Mouse (Mus musculus) heart, adult 9 months (tissue): ENCODE measurements around the gene Wdr93.
A peak's percentile ranks its signal among the peaks of the same experiment; 100 is the strongest.

ENCODE experiments used
- DNase-seq, 2 experiments: peaks; one replicate each; pipeline ENCODE4 v3.0.0; 2022; ENCODE audit warnings: low spot score in 2 of 2

The Wdr93 gene

GRCm38 (mm10) chr7:79742659-79743536 is at the start of gene Wdr93, which contains the start of gene Pex11a:
TSS of gene Wdr93 (plus strand) at chr7:79743163.
TSS of gene Pex11a (minus strand) at chr7:79743131.
- peak; percentile 58 to 75 for DNase-seq

GRCm38 (mm10) chr7:79696495-79696894 is 46.5 kb upstream of the Wdr93 start:
- no peak for DNase-seq

- DNase-seq: no peak
Measured at GRCm38 (mm10) chr7:79702755-79703154, 40.2 kb upstream of the Wdr93 start.

- no peak for DNase-seq
Measured at GRCm38 (mm10) chr7:79705210-79705609, 37.8 kb upstream of the Wdr93 start.

- no peak for DNase-seq
Measured at GRCm38 (mm10) chr7:79710130-79710607, 32.8 kb upstream of the Wdr93 start.

- no peak for DNase-seq
Measured at GRCm38 (mm10) chr7:79710831-79711230, 32.1 kb upstream of the Wdr93 start.

GRCm38 (mm10) chr7:79715187-79715981 is 27.6 kb upstream of the Wdr93 start, which contains the start of gene Kif7:
TSS of gene Kif7 (minus strand) at chr7:79715720.
- DNase-seq: peak; percentile 78 to 82

- peak; percentile 62 to 64 for DNase-seq
Measured at GRCm38 (mm10) chr7:79721386-79721977, 21.5 kb upstream of the Wdr93 start.

GRCm38 (mm10) chr7:79727091-79727490 is 15.9 kb upstream of the Wdr93 start:
- DNase-seq: peak in 1 of 2 experiments; percentile 31

GRCm38 (mm10) chr7:79728219-79728618 is 14.7 kb upstream of the Wdr93 start:
- peak; percentile 38 to 52 for DNase-seq

- peak in 1 of 2 experiments; percentile 44 for DNase-seq
Measured at GRCm38 (mm10) chr7:79729169-79729568, 13.8 kb upstream of the Wdr93 start.

- no peak for DNase-seq
Measured at GRCm38 (mm10) chr7:79729743-79730370, 13.1 kb upstream of the Wdr93 start.

GRCm38 (mm10) chr7:79731438-79731837 is 11.5 kb upstream of the Wdr93 start:
- no peak for DNase-seq

- no peak for DNase-seq
Measured at GRCm38 (mm10) chr7:79732622-79733021, 10.3 kb upstream of the Wdr93 start, which contains the start of gene Plin1. TSS of gene Plin1 (minus strand) at chr7:79732903.

GRCm38 (mm10) chr7:79734563-79734962 is 8.4 kb upstream of the Wdr93 start:
- peak; percentile 54 to 66 for DNase-seq

- no peak for DNase-seq
Measured at GRCm38 (mm10) chr7:79736511-79736910, 6.5 kb upstream of the Wdr93 start.

GRCm38 (mm10) chr7:79738913-79739312 is 4.0 kb upstream of the Wdr93 start:
- no peak for DNase-seq

- no peak for DNase-seq
Measured at GRCm38 (mm10) chr7:79740279-79740678, 2.7 kb upstream of the Wdr93 start.

GRCm38 (mm10) chr7:79742277-79742658 is 695 bp upstream of the Wdr93 start:
- DNase-seq: no peak

- DNase-seq: no peak
Measured at GRCm38 (mm10) chr7:79744051-79744450, 1.1 kb downstream of the Wdr93 start.

GRCm38 (mm10) chr7:79744585-79744984 is 1.6 kb downstream of the Wdr93 start:
- no peak for DNase-seq
